Mouse (Mus musculus): ENCODE results near the gene Crtc2. TPM values are rescaled to one million over a fixed set of nuclear protein-coding genes. Genes with fewer than 3 reads are reported as not detected.

Crtc2 gene
- polyA plus RNA-seq, 1 experiment from 2014 or later, result 20.7 TPM

GRCm38 (mm10) chr3:90293352-90294063 lies 39.5 kb downstream of the Crtc2 start:
- Histone ChIP-seq H3K27me3 (replicated peaks) (no peaks in the 10 kb centered on the region), H3K27ac (replicated peaks) (peak overlapping the region; percentile 96), H3K36me3 (no peaks in the 10 kb centered on the region), H3K9ac (replicated peaks) (peak overlapping the region; percentile 91), H3K9me3 (replicated peaks) (no peaks in the 10 kb centered on the region), H3K4me2 (peak overlapping the region; percentile 87), H3K4me1 (peaks cover 41% of the 10 kb centered on the region), H3K4me3 (replicated peaks) (peak overlapping the region; percentile 73)
- under 1% methylated on average over 23 of the region's 68 CpGs for WGBS
- peak; percentile 36 for ATAC-seq (ENCODE audit: low FRiP score)

GRCm38 (mm10) chr3:90294064-90294440 lies 40.1 kb downstream of the Crtc2 start:
- H3K9me3 ChIP-seq (replicated peaks), result no peaks in the 10 kb centered on the region
- no peaks in the 10 kb centered on the region for H3K27me3 ChIP-seq (replicated peaks)
- H3K27ac ChIP-seq (replicated peaks), result peak overlapping the region; percentile 96
- peak overlapping the region; percentile 73 for H3K4me3 ChIP-seq (replicated peaks)
- peak overlapping the region; percentile 87 for H3K4me2 ChIP-seq
- no peaks in the 10 kb centered on the region for H3K36me3 ChIP-seq
- ATAC-seq (ENCODE audit: low FRiP score), result no peak
- peaks cover 41% of the 10 kb centered on the region for H3K4me1 ChIP-seq
- H3K9ac ChIP-seq (replicated peaks), result peak overlapping the region; percentile 91
- WGBS, result 1% methylated on average over 11 of the region's 11 CpGs

- Histone ChIP-seq H3K9ac (replicated peaks) (peak overlapping the region; percentile 91), H3K27me3 (replicated peaks) (no peaks in the 10 kb centered on the region), H3K4me2 (peak overlapping the region; percentile 87), H3K27ac (replicated peaks) (no peak overlapping the region; the same call in 1 of the 2 replicates), H3K9me3 (replicated peaks) (no peaks in the 10 kb centered on the region), H3K4me1 (peaks cover 41% of the 10 kb centered on the region), H3K4me3 (replicated peaks) (peak overlapping the region; percentile 73), H3K36me3 (no peaks in the 10 kb centered on the region)
- WGBS, result 77% methylated on average over 2 of the region's 2 CpGs
- no peak for ATAC-seq (ENCODE audit: low FRiP score)
Observed at GRCm38 (mm10) chr3:90294651-90295050, 40.7 kb downstream of the Crtc2 start.

- Histone ChIP-seq H3K4me1 (peaks cover 16% of the 10 kb centered on the region), H3K9me3 (replicated peaks) (no peaks in the 10 kb centered on the region), H3K9ac (replicated peaks) (no peak overlapping the region), H3K4me3 (replicated peaks) (no peak overlapping the region), H3K27me3 (replicated peaks) (no peaks in the 10 kb centered on the region), H3K4me2 (no peak overlapping the region), H3K27ac (replicated peaks) (no peak overlapping the region), H3K36me3 (peaks cover 3% of the 10 kb centered on the region; the same call in 1 of the 2 replicates)
- WGBS, result 63% methylated on average over 3 of the region's 3 CpGs
- ATAC-seq (ENCODE audit: low FRiP score), result no peak
Observed at GRCm38 (mm10) chr3:90305801-90306200, 51.8 kb downstream of the Crtc2 start.

- Histone ChIP-seq H3K27ac (replicated peaks) (no peak overlapping the region), H3K27me3 (replicated peaks) (no peaks in the 10 kb centered on the region), H3K36me3 (peaks cover 3% of the 10 kb centered on the region; the same call in 1 of the 2 replicates), H3K4me2 (no peak overlapping the region), H3K9me3 (replicated peaks) (no peaks in the 10 kb centered on the region), H3K4me3 (replicated peaks) (no peak overlapping the region), H3K9ac (replicated peaks) (no peak overlapping the region), H3K4me1 (peaks cover 16% of the 10 kb centered on the region)
- no peak for ATAC-seq (ENCODE audit: low FRiP score)
Observed at GRCm38 (mm10) chr3:90309589-90309988, 55.6 kb downstream of the Crtc2 start.

GRCm38 (mm10) chr3:90313367-90313766 lies 59.4 kb downstream of the Crtc2 start:
- Histone ChIP-seq H3K4me3 (replicated peaks) (no peak overlapping the region), H3K27me3 (replicated peaks) (no peaks in the 10 kb centered on the region), H3K4me2 (no peak overlapping the region), H3K27ac (replicated peaks) (no peak overlapping the region), H3K4me1 (no peaks in the 10 kb centered on the region), H3K9me3 (replicated peaks) (no peaks in the 10 kb centered on the region), H3K9ac (replicated peaks) (no peak overlapping the region), H3K36me3 (no peaks in the 10 kb centered on the region)
- ATAC-seq (ENCODE audit: low FRiP score), result no peak

Small RNA genes within 50 kb of the gene (microRNA-seq; reads per million reads assigned to microRNA genes)
- not detected for gene Mir7012

Other genes starting within 250 kb of the Crtc2 start
- gene 4933434E20Rik, start 202.5 kb upstream of the Crtc2 start, polyA plus RNA-seq (2015; fragmentation: Nextera tagmentation; extraction: Ambion mirVana), result 204 and 206 TPM in 2 replicates
- 122 and 129 TPM in 2 replicates for gene Ubap2l, start 201.5 kb upstream of the Crtc2 start, polyA plus RNA-seq (2015; fragmentation: Nextera tagmentation; extraction: Ambion mirVana)
- gene Tpm3, start 181.5 kb upstream of the Crtc2 start, polyA plus RNA-seq (2015; fragmentation: Nextera tagmentation; extraction: Ambion mirVana), result 313 and 382 TPM in 2 replicates
- 0.09 and 0.17 TPM in 2 replicates for gene Nup210l, start 150.0 kb upstream of the Crtc2 start, polyA plus RNA-seq (2015; fragmentation: Nextera tagmentation; extraction: Ambion mirVana)
- gene Rps27, start 40.5 kb upstream of the Crtc2 start, polyA plus RNA-seq (2015; fragmentation: Nextera tagmentation; extraction: Ambion mirVana), result 856 and 950 TPM in 2 replicates
- gene Rab13, start 40.5 kb upstream of the Crtc2 start, polyA plus RNA-seq (2015; fragmentation: Nextera tagmentation; extraction: Ambion mirVana), result 23.1 and 25.2 TPM in 2 replicates
- 93.0 and 93.3 TPM in 2 replicates for gene Jtb, start 22.6 kb upstream of the Crtc2 start, polyA plus RNA-seq (2015; fragmentation: Nextera tagmentation; extraction: Ambion mirVana)
- gene Creb3l4, start 10.7 kb upstream of the Crtc2 start, polyA plus RNA-seq (2015; fragmentation: Nextera tagmentation; extraction: Ambion mirVana), result 0.82 and 2.2 TPM in 2 replicates
- 49.3 and 56.0 TPM in 2 replicates for gene Slc39a1, start 6.0 kb upstream of the Crtc2 start, polyA plus RNA-seq (2015; fragmentation: Nextera tagmentation; extraction: Ambion mirVana)
- gene Dennd4b, start 11.0 kb downstream of the Crtc2 start, polyA plus RNA-seq (2015; fragmentation: Nextera tagmentation; extraction: Ambion mirVana), result 7.3 and 9.0 TPM in 2 replicates
- 13.2 and 15.0 TPM in 2 replicates for gene Gatad2b, start 39.0 kb downstream of the Crtc2 start, polyA plus RNA-seq (2015; fragmentation: Nextera tagmentation; extraction: Ambion mirVana)
- 30.5 and 34.3 TPM in 2 replicates for gene Slc27a3, start 135.8 kb downstream of the Crtc2 start, polyA plus RNA-seq (2015; fragmentation: Nextera tagmentation; extraction: Ambion mirVana)
- 29.8 and 31.5 TPM in 2 replicates for gene Ints3, start 179.5 kb downstream of the Crtc2 start, polyA plus RNA-seq (2015; fragmentation: Nextera tagmentation; extraction: Ambion mirVana)
- gene Npr1, start 211.7 kb downstream of the Crtc2 start, polyA plus RNA-seq (2015; fragmentation: Nextera tagmentation; extraction: Ambion mirVana), result 3.1 and 4.4 TPM in 2 replicates
- 218 and 229 TPM in 2 replicates for gene Ilf2, start 222.0 kb downstream of the Crtc2 start, polyA plus RNA-seq (2015; fragmentation: Nextera tagmentation; extraction: Ambion mirVana)
- gene Snapin, start 236.9 kb downstream of the Crtc2 start, polyA plus RNA-seq (2015; fragmentation: Nextera tagmentation; extraction: Ambion mirVana), result 97.8 and 98.7 TPM in 2 replicates